Mouse (Mus musculus) layer of hippocampus, postnatal 14 days (tissue): ENCODE data around the gene Nr2f6. TPM values are rescaled to one million over a fixed set of nuclear protein-coding genes. Genes with fewer than 3 reads are reported as not detected.
"Not testable (repeated sequence)": the region's sequence is repeated elsewhere in the genome, so short reads cannot be mapped to it uniquely, and the experiment has no call there.

Source experiments
- DNase-seq, 2 experiments: peaks; one replicate each; pipeline ENCODE4 v3.0.0; 2021 to 2022; ENCODE audit warnings: low spot score in 2 of 2, mixed read lengths in 1 of 2
- total RNA-seq, 2 experiments: library from RNA; stranded (reverse); gene quantifications; 2 replicates each; pipeline ENCODE4 v1.2.3; 2021

Gene Nr2f6
- total RNA-seq, 2 experiments from 2014 or later = 33.9 to 36.7 TPM

DNA sequence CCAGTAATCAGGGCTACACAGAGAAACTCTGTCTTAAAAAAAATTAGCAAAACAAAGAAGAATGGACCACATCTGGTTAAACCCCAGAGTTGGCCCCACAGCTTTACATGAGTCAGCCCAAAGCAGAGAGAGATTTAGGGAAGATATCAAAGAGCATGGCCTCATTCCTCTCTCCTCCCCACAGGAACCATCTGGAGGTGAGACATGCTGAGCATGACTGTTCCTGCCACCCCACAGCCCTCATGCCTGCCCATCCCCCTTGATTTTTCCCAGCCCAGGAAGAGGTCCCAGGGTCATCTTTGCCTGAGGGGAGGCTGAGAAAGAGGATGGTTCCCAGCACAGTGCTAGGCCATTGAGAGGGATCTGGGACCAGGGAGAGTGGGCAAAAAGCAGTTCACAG is 13.4 kb downstream of the Nr2f6 start:
- DNase-seq = no peak

DNA sequence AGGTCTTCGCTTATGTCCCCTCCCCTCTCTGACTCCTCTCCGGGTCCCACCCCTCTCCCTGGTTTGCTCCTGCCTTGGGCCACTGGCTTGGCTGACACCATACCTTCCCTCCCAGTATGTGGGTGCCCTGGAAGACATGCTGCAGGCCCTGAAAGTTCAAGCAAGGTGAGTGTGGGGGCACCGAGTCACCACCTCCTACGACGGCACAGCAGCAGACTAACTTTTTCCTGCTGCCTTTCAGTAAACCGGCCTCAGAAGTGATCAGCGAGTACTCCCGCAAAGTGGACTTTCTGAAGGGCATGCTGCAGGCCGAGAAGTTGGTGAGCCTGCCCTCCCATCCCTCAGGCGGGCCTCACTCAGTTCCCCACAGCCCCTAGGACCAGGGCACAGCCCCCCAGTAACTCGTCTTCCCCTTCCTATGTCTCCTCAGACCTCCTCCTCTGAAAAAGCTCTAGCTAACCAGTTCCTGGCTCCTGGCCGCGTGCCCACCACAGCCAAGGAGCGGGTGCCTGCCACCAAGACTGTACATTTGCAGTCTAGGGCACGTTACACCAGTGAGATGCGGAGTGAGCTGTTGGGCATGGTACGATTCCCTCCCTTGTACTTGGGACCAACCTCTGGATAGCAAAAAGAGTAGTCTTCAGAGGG is 14.1 kb downstream of the Nr2f6 start:
- DNase-seq = no peak

GRCm38 (mm10) chr8:71366771-71367528 is 14.8 kb downstream of the Nr2f6 start, which contains the start of gene Use1:
Gene Use1 (plus strand): TSS chr8:71366848.
- peak; percentile 92 to 94 for DNase-seq

DNA sequence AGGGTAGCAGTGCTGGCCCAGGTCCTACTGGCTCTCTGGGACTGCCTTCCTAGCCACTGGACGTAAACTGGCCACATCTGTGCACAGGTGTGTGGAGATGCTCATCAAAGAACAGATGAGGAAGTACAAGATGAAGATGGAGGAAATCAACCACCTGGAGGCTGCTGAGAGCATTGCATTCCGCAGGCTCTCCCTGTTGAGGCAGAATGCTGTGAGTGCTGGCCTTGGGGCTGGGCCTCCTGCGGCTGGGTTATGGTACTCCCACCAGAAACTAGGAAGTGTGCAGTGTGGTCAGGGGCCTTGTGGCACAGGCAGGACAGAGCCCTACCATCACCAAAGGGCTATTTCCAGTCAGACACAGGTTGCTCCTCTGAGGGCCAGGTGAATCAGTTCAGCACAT is 23.7 kb downstream of the Nr2f6 start:
- no peak for DNase-seq

DNA sequence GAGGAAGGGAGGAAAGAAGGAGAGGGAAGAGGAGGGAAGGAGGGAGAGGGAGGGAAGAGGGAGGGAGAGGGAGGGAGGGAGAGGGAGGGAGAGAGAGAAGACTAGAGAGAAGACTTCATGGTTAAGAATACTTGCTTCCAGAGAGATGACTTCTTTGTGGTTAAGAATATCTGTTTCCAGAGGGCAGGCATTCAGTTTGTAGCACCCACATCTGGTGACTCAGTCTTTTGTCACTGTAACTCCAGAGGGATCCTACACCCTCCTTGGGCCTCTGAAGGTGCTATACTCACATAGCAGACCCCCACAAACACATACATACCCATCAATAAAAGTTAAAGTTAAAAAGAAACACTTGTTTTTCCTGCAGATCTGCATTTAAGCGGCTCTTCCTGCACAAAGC is 30.2 kb downstream of the Nr2f6 start:
- DNase-seq = no peak

- DNase-seq = no peak
Measured at GRCm38 (mm10) chr8:71351117-71351516, 30.6 kb downstream of the Nr2f6 start.

- no peak for DNase-seq
Measured at GRCm38 (mm10) chr8:71346581-71346980, 35.2 kb downstream of the Nr2f6 start.

- DNase-seq = no peak
Measured at GRCm38 (mm10) chr8:71340625-71341024, 41.1 kb downstream of the Nr2f6 start.

- not testable (repeated sequence) for DNase-seq
Measured at GRCm38 (mm10) chr8:71337834-71338233, 43.9 kb downstream of the Nr2f6 start.

DNA sequence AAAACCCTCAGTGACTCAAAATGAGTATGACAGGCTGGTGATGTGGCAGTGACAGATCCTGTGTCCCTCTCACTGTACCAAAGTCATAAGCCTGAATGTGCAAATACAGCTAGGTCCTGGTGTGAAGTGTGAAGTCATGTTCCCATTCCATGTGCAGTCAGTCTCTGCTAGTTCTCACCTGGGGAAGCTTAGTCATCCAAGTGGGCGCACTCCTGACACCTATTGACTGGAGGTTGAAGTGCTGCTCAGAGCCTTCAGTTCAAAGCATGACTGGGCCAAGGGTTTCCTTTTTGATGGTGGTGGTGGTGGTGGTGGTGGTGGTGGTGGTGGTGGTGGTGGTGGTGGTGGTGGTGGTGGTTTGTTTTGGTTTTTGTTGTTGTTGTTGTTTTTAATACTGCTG is 56.9 kb downstream of the Nr2f6 start:
- peak in 1 of 2 experiments; percentile 13 for DNase-seq

Other genes starting within 250 kb of the Nr2f6 start
- 10 to 100 TPM; 31.2 to 36.4 TPM for gene Myo9b, start 109.2 kb downstream of the Nr2f6 start, total RNA-seq
- 10 to 100 TPM; 13.9 to 14.6 TPM for gene Haus8, start 109.0 kb downstream of the Nr2f6 start, total RNA-seq
- 10 to 100 TPM; 84.9 to 96.2 TPM for gene Use1, start 15.1 kb downstream of the Nr2f6 start, total RNA-seq
- 10 to 100 TPM; 16.0 to 18.1 TPM for gene Ocel1, start 10.7 kb downstream of the Nr2f6 start, total RNA-seq
- 1 to 10 TPM; 5.1 to 5.2 TPM for gene Ushbp1, start 13.8 kb upstream of the Nr2f6 start, total RNA-seq
- 10 to 100 TPM; 89.1 to 96.7 TPM for gene Babam1, start 14.9 kb upstream of the Nr2f6 start, total RNA-seq
- gene Ankle1, start 24.1 kb upstream of the Nr2f6 start, total RNA-seq = 1 to 10 TPM in 1 of 2 experiments, under 1 TPM in 1; 0.60 to 1.7 TPM
- gene Abhd8, start 81.7 kb upstream of the Nr2f6 start, total RNA-seq = 100 to 1,000 TPM; 179 to 181 TPM
- 10 to 100 TPM; 52.6 to 62.7 TPM for gene Mrpl34, start 83.0 kb upstream of the Nr2f6 start, total RNA-seq
- gene Dda1, start 87.2 kb upstream of the Nr2f6 start, total RNA-seq = 100 to 1,000 TPM; 104 to 110 TPM
- gene Ano8, start 104.0 kb upstream of the Nr2f6 start, total RNA-seq = 10 to 100 TPM; 60.1 to 62.4 TPM
- gene Gtpbp3, start 106.1 kb upstream of the Nr2f6 start, total RNA-seq = 10 to 100 TPM; 30.6 to 33.3 TPM
- gene Plvap, start 129.8 kb upstream of the Nr2f6 start, total RNA-seq = 1 to 10 TPM; 7.2 to 7.6 TPM
- gene Ccdc194, start 143.8 kb upstream of the Nr2f6 start, total RNA-seq = not detected
- 1 to 10 TPM; 3.4 to 5.5 TPM for gene Bst2, start 155.5 kb upstream of the Nr2f6 start, total RNA-seq
- gene Mvb12a, start 161.0 kb upstream of the Nr2f6 start, total RNA-seq = 10 to 100 TPM; 33.8 to 36.2 TPM
- gene Tmem221, start 176.9 kb upstream of the Nr2f6 start, total RNA-seq = under 1 TPM in 1 of 2 experiments, not detected in 1; 0.35 TPM
- gene Nxnl1, start 184.6 kb upstream of the Nr2f6 start, total RNA-seq = under 1 TPM; 0.12 to 0.21 TPM
- gene Slc27a1, start 186.9 kb upstream of the Nr2f6 start, total RNA-seq = 100 to 1,000 TPM in 1 of 2 experiments, 10 to 100 TPM in 1; 90.9 to 101 TPM
- gene Pgls, start 210.2 kb upstream of the Nr2f6 start, total RNA-seq = 10 to 100 TPM; 59.0 to 61.6 TPM
- 1 to 10 TPM; 2.6 to 2.7 TPM for gene Fam129c, start 215.7 kb upstream of the Nr2f6 start, total RNA-seq
- 10 to 100 TPM; 58.4 to 62.9 TPM for gene Colgalt1, start 229.0 kb upstream of the Nr2f6 start, total RNA-seq